Mouse (Mus musculus) limb, embryonic 11.5 days (tissue): ENCODE measurements around the gene Ikzf5. TPM values are rescaled to one million over a fixed set of nuclear protein-coding genes. Genes with fewer than 3 reads are reported as not detected.
"Not testable (repeated sequence)": the region's sequence is repeated elsewhere in the genome, so short reads cannot be mapped to it uniquely, and the experiment has no call there.

ENCODE experiments used
- ATAC-seq: fragments of 200-750 bp; cut with Nextera tagmentation; 2 replicates; pipeline ENCODE4 v1.8.0; 2017; ENCODE audit warnings: low read depth; ENCODE audit not compliant: insufficient number of reproducible peaks, low FRiP score, low TSS enrichment
- DNase-seq: peaks from one replicate; pipeline ENCODE4 v3.0.0-alpha.2; 2015; ENCODE audit warnings: low spot score
- H3K27ac ChIP-seq: fragments of 300-500 bp; sonication (generic); replicated peaks from 2 replicates; pipeline ENCODE4 v1.5.1; 2014; ENCODE audit warnings: low read depth, mild to moderate bottlenecking, low read length
- H3K27me3 ChIP-seq: fragments of 300-500 bp; sonication (generic); 2 replicates; pipeline ENCODE4 v1.6.1; 2014; ENCODE audit warnings: mild to moderate bottlenecking, low read length, mixed read lengths; ENCODE audit not compliant: control insufficient read depth, insufficient read depth
- H3K36me3 ChIP-seq: fragments of 300-500 bp; sonication (generic); 2 replicates; pipeline ENCODE4 v1.6.1; 2014; ENCODE audit warnings: mild to moderate bottlenecking, low read length, moderate library complexity, mixed read lengths; ENCODE audit not compliant: control insufficient read depth, insufficient read depth
- H3K4me1 ChIP-seq: fragments of 300-500 bp; sonication (generic); 2 replicates; pipeline ENCODE4 v1.6.1; 2014; ENCODE audit warnings: low read length, mixed read lengths; ENCODE audit not compliant: control insufficient read depth, insufficient read depth
- H3K4me2 ChIP-seq: fragments of 300-500 bp; sonication (generic); 2 replicates; pipeline ENCODE4 v1.6.1; 2014; ENCODE audit warnings: low read depth, mild to moderate bottlenecking, moderate library complexity; ENCODE audit not compliant: severe bottlenecking
- H3K4me3 ChIP-seq: fragments of 300-500 bp; sonication (generic); 2 replicates; pipeline ENCODE4 v1.5.1; 2014; ENCODE audit warnings: low read depth, low read length
- H3K9ac ChIP-seq: fragments of 300-500 bp; sonication (generic); 2 replicates; pipeline ENCODE4 v1.6.1; 2014; ENCODE audit warnings: mild to moderate bottlenecking, low read length
- H3K9me3 ChIP-seq: fragments of 300-500 bp; sonication (generic); 2 replicates; pipeline ENCODE4 v1.6.1; 2016; ENCODE audit warnings: low read length; ENCODE audit not compliant: control insufficient read depth
- WGBS: fragments of 180-500 bp; shearing (Covaris S2); extraction: QIAGEN DNeasy Blood & Tissue Kit; methylation state at CpG from one replicate; pipeline ENCODE4 v1.1.7; 2014; 5-methylcytosine and 5-hydroxymethylcytosine counted together
- polyA plus RNA-seq: library from polyadenylated mRNA; unstranded; fragments of >200 nt; fragmentation: Nextera tagmentation; extraction: Ambion mirVana; gene quantifications from 2 replicates; pipeline ENCODE4 v1.2.1, GENCODE M21; 2014

The Ikzf5 gene
- polyA plus RNA-seq, 1 experiment from 2014 or later: 26.8 TPM

DNA sequence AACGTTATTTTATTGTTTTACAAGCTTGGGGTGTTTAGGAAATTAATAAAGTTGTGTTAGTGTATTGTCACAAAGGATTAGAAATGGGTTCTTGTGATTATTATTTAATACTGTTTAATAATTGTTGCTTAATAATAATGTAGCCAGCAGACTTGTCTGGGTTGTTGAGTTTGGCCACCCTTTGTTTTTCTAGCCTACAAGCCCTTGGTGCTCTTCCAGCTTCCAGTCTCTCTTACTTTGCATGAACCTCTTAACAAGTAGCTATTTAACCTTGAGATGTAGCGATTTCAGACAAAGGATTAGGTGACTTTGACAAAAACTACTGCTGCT is 1.6 kb upstream of the Ikzf5 start:
- ATAC-seq (no peak), DNase-seq (no peak)
- Histone ChIP-seq H3K9me3 (no peaks in the 10 kb centered on the region), H3K4me2 (no peak overlapping the region), H3K27ac (no peak overlapping the region), H3K27me3 (no peaks in the 10 kb centered on the region), H3K9ac (no peak overlapping the region), H3K4me3 (peak overlapping the region; percentile 99; the same call in 1 of the 2 replicates), H3K36me3 (no peaks in the 10 kb centered on the region), H3K4me1 (no peaks in the 10 kb centered on the region)
- WGBS: 46% methylated on average over 2 of the region's 2 CpGs

DNA sequence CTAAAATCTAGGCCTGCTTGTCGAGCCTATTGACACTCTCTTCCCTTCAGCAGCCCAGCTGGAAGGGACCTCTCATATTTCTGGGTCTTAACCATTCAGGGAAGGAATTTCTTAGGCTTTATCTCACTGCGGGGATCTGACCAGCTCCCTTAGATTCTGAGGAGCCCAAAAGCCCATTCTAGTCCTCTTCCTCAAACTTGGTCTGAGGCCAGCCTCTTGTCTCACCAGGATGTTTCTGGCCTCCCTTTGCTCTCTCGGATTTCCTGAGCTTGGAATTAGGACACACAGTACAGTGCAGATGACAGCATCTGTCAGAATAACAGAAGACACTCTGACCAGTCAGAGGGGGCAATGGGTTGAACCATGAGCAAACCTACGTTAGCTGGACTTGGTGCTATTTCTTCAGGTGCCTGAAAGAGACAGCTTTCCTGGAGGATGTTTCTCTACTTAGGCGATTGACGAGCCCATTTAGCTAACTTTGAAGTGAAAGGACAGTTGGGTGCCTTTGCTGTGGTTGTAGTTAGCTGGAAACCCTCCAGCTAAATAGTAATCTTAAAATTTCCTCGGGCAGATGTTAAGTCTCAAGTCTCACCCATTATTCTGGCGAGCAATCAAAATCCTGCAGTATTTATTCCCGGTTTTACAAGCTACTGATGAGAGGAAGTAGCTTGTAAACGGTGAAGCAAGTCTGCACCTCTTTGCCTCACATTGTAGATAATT is 1.1 kb upstream of the Ikzf5 start:
- H3K9me3 ChIP-seq: no peaks in the 10 kb centered on the region
- WGBS: 30% methylated on average over 10 of the region's 10 CpGs
- ATAC-seq: no peak
- H3K9ac ChIP-seq: no peak overlapping the region
- H3K4me2 ChIP-seq: peak overlapping the region; percentile 48
- no peaks in the 10 kb centered on the region for H3K27me3 ChIP-seq
- no peaks in the 10 kb centered on the region for H3K4me1 ChIP-seq
- DNase-seq: no peak
- no peaks in the 10 kb centered on the region for H3K36me3 ChIP-seq
- no peak overlapping the region for H3K27ac ChIP-seq
- H3K4me3 ChIP-seq: peak overlapping the region; percentile 99

DNA sequence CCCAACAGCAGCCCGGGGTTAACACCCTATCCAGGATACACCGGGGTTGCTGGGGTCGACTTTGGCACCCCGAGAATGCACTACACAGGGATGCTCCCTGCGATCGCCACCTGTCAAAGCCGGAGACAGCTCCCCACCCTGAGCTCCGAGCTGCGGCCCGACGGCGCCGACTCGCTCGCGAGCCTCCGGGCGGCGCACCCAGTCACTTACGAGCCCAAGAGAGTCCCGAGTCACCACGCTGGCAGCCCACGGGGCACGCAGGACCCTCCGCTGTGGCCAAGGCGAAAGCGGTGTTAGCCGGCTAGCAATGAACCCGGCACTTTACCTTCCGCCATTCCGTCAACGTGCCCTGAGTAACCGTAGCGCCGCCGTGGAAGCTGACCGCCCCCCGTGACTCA is 334 bp downstream of the Ikzf5 start:
- peak overlapping the region; percentile 99 for H3K4me3 ChIP-seq
- ATAC-seq: peak; percentile 73
- DNase-seq: no peak
- H3K27ac ChIP-seq: no peak overlapping the region
- WGBS: under 1% methylated on average over 38 of the region's 38 CpGs
- no peaks in the 10 kb centered on the region for H3K36me3 ChIP-seq
- H3K9me3 ChIP-seq: no peaks in the 10 kb centered on the region
- H3K4me1 ChIP-seq: no peaks in the 10 kb centered on the region
- no peaks in the 10 kb centered on the region for H3K27me3 ChIP-seq
- peak overlapping the region; percentile 89 for H3K9ac ChIP-seq
- H3K4me2 ChIP-seq: peak overlapping the region; percentile 74

DNA sequence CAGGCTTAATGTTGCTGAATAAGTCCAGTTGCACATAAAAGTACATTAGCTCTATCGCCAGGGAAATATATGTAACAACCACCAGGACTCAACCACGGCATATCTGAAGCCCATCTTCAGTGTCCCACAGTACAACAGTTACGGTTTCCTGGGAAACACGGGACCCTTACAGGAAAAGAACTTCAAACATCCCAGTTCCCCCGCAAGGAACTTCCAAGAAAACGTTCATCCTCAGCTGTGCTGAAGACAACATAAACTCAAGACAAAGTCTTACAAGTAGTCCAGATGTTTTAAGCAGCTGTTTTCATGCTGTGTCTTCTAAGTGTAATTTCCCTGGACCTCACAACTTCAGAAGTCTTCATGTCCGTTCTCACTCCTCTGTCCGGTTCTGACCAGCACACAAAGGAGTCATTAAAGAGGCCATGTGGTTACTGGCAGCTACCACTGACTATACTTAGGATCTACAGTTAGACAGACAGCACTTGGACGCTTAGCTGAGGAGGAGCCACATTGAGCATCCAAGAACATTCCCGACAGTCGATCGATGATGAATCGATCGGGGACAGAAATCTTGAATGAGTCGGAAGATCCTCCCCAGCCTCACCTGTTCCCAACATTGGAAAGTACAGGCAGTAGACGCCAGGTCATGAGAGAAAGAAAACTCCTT is 867 bp downstream of the Ikzf5 start:
- DNase-seq: peak; percentile 58
- H3K36me3 ChIP-seq: no peaks in the 10 kb centered on the region
- no peaks in the 10 kb centered on the region for H3K4me1 ChIP-seq
- H3K27me3 ChIP-seq: no peaks in the 10 kb centered on the region
- H3K27ac ChIP-seq: no peak overlapping the region
- H3K9me3 ChIP-seq: no peaks in the 10 kb centered on the region
- no peak for ATAC-seq
- H3K9ac ChIP-seq: peak overlapping the region; percentile 89
- peak overlapping the region; percentile 74 for H3K4me2 ChIP-seq
- 5% methylated on average over 16 of the region's 16 CpGs for whole genome bisulfite sequencing
- peak overlapping the region; percentile 99 for H3K4me3 ChIP-seq

DNA sequence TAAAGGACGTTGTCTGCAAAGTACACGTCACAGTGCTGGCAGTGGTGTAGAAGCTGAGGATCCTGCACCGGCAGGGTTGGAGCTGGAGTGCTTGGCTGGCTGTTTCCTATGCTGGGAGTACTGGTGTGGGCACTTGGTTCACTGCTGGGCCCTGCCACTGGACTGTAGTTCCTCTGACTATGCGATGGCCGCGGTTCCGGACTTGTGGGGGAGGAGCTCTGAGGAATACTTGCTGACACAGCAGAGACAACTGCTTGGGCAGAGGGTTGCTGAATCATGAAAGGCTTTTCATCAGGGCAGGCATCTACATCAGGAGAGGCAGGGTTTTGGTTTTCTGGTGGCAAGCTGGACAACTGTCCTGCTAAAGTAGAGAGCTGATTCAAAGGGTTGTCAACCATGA is 18.6 kb downstream of the Ikzf5 start:
- not testable (repeated sequence) for H3K4me2 ChIP-seq, H3K27ac ChIP-seq, H3K4me3 ChIP-seq, H3K4me1 ChIP-seq, H3K9me3 ChIP-seq, DNase-seq, ATAC-seq, H3K27me3 ChIP-seq, H3K36me3 ChIP-seq, H3K9ac ChIP-seq
- WGBS: 88% methylated on average over 6 of the region's 7 CpGs

DNA sequence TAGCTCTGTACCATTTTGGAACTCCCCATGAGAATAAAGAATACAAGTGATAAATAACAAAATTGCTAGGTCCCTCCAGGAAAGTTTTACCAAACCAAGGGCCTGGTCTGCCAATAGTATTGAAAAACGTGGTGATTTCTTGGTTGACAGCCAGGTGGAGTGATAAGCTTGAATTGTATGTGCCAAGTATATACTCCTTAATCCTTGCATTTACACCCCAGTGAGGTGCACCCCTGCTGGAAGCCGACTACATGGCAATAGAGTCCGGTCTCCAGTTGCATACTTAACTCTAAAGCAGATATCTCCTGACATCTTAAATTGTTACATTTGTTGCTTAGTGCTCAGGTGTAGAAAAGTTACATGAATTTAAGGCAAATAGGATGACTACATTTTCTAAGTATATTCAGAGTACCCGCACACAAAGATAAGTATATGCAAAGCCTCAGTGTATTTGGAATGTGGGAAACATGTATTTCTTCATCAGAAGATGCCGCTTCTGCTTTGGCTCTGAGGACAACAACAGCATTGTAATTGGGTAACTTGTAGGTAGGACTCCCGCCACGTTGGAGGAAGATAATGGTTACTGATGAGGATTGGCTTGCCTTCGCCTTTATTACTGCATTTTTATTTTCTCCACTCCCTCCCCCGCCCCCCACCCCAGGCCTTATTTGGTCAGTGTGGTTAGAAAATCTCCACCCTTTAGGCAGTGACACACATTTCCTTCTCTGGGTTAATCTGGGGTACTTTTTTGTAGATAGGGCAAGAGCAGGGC is 38.3 kb downstream of the Ikzf5 start:
- DNase-seq: no peak
- 75% methylated on average over 9 of the region's 9 CpGs for WGBS

DNA sequence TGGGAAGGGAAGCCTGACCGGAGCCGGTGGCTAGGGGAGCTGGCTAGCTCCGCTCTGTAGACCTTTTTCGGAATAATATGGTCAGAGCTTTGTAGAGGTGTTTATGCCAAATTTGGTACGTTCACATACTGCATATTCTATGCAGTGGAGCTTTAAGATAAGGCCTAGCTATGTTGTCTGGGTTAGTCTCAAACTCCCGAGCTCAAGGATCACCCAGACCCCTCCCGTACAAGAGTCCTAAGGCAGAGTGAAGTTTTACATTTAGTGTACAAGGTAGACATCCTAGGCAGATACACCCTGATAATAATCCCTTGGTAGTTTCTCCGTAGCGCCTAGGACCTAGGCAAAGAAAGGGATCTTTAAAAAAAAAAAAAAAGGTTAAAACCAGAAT is 38.9 kb downstream of the Ikzf5 start:
- peak overlapping the region; percentile 60 for H3K4me2 ChIP-seq
- H3K27ac ChIP-seq: peak overlapping the region; percentile 92
- DNase-seq (no peak), ATAC-seq (peak; percentile 31; the same call in 1 of the 2 replicates)
- 10% methylated on average over 9 of the region's 9 CpGs for WGBS
- H3K9ac ChIP-seq: peak overlapping the region; percentile 91
- H3K4me3 ChIP-seq: peak overlapping the region; percentile 75
- H3K27me3 ChIP-seq: no peaks in the 10 kb centered on the region
- no peaks in the 10 kb centered on the region for H3K9me3 ChIP-seq
- no peaks in the 10 kb centered on the region for H3K36me3 ChIP-seq
- 0 out of 2 replicates have a peak, but pooled peaks cover 3% of the 10 kb centered on the region for H3K4me1 ChIP-seq

More for the DNA sequence above, 38.3 kb downstream of the Ikzf5 start:
- H3K4me2 ChIP-seq: peak overlapping the region; percentile 60
- peak overlapping the region; percentile 91; the same call in 1 of the 2 replicates for H3K9ac ChIP-seq
- H3K4me1 ChIP-seq: 0 out of 2 replicates have a peak, but pooled peaks cover 3% of the 10 kb centered on the region
- ATAC-seq: no peak
- no peak overlapping the region for H3K27ac ChIP-seq
- no peaks in the 10 kb centered on the region for H3K27me3 ChIP-seq
- H3K36me3 ChIP-seq: no peaks in the 10 kb centered on the region
- peak overlapping the region; percentile 75; the same call in 1 of the 2 replicates for H3K4me3 ChIP-seq
- no peaks in the 10 kb centered on the region for H3K9me3 ChIP-seq
